Mouse (Mus musculus): ENCODE results near the gene Gm17509.
"Not testable (repeated sequence)": the region's sequence is repeated elsewhere in the genome, so short reads cannot be mapped to it uniquely, and the experiment has no call there.

The Gm17509 gene

DNA sequence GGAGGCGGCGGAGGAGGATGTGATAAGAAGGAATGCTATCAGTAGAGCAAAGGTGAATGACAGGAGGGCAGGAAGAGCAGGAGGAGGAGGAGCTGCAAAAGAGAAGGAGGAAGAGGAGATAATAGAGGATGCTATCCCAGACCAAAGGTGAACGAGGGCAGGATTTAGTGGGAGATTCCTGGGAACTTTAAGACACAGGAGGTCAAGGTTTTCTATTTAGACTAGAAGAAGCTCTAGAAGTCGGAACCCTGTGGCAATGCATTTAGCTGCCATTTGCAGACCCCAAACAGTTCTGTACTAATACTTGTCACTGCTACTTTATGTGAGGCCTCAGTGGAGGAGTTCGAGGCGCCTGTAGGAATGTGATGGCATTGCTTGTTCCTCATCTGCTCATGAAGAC, 12.6 kb downstream of the Gm17509 start, which contains the start of gene Emb:
TSS of gene Emb (plus strand) at position 301 of the 400 bp plus-strand sequence.
- no peak for DNase-seq (ENCODE audit: extremely low read depth, low read depth, low spot score)

DNA sequence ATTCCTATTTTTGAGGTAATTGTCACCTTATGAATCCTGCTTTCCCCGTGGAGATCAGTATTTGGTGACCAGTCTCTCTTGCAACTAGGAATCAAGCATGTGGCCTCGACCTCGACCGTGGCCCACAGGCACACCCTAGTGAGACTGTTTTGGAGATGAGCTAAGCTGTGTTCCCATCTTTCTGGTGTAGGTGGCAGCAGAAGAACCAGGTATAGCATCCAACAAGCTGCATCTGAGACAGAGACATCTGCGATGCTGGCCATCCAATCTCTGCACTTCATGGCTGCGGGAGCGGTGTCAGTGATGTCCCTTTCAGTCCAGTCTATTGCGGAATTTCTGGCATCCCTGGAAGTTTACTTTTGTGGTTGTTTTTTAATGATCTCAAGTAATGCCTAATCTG, 14.8 kb downstream of the Gm17509 start:
- no peak for DNase-seq (ENCODE audit: extremely low read depth, low read depth, low spot score)

DNA sequence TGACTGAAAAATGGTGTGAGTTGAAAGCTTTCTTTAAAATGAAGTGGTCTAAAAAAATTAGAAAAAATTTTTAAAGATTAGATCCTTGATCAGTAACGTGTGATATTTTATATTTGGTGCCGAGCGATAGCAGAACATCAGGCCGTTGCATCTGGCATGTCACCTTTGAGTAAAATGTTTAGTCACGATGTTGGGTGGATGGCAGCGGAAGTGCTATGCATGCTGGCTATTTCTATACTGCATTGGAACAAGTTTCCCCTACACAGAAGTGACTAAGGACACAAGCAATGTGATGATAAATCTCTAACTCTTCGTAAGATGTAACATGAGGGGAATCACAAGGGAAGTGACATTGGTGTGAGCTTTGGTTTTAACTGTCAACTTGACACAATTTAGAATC, 16.2 kb downstream of the Gm17509 start:
- DNase-seq (ENCODE audit: extremely low read depth, low read depth, low spot score) = no peak

DNA sequence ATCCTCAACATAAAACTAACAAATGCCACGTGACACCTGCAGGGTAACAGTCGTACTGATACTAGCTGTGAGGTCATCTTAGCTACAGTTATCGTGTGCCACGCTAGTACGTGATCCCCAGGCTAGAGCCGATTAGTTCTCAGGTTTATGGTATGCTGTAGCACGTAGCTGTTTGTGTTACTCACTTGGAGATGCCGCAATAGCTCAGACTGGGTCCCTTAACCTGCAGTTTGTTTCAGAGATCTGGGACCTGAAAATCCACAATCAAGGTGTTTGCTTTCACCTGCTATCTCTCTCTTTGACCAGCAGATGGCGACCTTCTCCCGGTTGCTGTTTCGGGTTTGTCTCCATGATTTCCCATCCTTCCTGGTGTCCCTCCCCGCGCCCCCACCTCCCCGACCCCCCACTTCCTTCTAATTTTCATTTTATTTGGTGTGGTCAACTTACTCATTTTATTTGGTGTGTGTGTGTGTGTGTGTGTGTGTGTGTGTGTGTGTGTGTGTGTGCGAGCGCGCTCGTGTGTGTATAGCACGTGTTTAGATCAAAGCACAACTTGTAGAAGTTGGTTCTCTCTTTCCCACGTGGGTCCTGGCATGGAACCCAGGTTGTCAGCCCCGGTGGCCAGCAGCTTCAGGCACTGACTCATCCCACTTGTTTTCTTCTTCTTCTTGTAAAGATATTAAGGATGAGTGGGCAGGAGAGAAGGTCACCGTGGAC, 18.0 kb downstream of the Gm17509 start:
- no peak for DNase-seq (ENCODE audit: extremely low read depth, low read depth, low spot score)

DNA sequence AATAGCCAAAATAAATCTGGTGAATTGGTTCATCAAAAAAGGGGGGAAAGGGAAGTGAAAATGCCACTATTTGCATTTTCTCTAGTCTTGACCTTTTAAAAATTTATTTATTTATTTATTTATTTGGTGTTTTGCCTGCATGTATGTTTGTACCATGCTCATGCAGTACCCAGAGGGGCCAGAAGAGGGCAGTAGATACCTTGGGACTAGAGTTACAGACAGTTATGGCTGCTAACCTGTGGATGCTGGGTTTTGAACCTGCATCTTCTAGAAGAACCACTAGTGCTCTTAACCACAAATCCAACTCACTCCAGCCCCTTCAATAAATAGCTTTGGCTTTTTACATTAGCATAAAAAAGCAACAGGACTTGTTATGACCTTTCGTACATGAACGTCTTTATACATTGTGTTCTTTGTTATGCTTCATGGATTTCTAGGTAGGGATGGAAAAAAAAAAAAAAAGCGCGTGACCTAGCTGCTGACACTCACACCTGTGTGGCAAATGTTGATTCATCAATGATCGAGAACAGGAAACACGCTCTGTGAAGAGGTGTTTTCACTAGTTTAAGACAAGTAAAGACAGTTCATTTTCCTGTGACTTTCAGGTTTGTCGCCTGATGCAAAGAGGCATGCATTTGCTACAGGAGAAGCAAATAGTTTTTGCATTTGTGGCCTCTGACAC, 22.3 kb downstream of the Gm17509 start:
- DNase-seq (ENCODE audit: extremely low read depth, low read depth, low spot score) = no peak

DNA sequence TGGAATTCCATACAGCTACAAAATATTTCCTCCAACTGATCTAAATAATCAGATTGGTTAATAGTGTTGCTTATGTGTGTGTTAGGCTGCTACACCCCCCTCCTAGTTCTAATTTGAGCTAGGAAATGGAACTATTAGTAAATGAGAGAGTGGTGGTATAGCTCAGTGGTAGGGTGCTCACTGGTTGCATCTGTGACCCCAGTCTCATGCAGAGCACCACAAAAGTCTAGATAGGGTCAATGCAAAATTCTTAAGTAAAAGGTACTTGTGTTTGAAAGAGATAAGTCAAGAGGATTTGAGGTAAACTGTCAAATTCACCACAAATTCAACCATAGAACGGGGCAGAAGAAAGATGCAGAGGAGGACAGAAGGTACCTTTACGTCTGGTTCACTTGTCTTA, 23.2 kb downstream of the Gm17509 start:
- DNase-seq (ENCODE audit: extremely low read depth, low read depth, low spot score) = no peak

DNA sequence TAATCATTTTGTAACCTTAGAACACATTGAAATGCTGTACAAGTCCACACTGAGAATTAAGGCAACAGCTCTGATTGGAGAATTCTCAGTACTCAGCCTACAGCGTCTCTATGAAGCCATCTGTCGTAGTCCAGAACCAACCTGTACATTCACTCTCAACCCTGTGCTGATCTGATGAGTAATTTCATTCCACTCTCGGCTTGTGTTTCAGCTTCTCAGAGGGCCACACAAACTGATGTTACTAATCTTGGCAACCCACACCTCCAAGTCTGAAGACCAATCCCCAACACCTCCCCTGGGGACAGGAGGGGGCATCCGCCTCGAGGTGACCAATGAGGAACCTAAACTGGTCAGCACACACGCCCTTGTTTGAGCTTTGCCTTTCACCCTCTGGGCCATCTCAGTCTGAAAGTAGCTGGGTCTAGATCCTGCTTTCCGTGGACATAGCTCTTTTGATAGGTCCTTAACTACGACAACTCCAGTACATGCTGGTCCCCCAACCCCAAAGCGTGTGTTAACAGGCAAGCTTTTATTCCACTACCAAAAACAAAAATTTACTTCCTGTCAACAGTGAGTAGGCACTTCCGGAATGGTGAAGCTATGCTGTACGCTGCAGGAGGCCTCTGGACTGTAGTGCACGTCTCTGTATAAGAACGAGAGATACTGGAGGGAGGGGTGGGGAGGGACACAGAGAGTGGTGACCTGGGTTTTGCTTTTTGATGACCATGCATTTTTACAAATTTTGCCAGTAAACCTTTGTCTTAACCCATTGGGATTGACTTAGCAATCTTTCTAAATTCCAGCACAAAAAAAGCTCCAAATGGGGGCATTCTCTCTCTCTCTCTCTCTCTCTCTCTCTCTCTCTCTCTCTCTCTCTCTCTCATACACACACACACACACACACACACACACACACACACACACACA, 25.0 kb downstream of the Gm17509 start:
- DNase-seq (ENCODE audit: extremely low read depth, low read depth, low spot score) = no peak

DNA sequence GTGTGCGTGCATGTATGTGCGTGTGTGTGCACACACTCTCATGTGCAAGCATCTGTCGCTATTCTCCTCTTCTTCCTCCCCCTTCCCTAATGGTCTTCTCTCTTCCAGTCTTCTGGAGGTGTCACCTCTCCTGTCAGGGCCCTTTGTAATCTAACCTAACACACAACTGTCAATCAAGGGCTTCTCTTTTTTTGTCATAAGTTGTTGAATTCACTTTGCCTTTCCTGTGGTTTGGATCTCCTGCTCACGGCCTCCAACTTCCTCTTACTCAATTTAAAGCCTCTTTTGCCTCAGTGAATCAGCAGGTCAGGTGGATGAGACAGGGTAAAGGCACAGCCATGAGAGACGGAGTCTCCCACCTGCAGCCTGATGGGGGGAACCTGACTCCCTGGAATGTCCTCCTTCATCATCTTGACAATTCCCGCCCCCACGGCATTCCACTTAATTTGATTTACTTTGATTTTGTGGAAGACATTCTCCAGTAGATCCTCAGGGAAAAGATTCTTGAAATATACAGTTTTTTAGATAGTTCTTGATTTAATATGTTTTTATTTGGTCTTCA, 27.4 kb downstream of the Gm17509 start:
- no peak for DNase-seq (ENCODE audit: extremely low read depth, low read depth, low spot score)

DNA sequence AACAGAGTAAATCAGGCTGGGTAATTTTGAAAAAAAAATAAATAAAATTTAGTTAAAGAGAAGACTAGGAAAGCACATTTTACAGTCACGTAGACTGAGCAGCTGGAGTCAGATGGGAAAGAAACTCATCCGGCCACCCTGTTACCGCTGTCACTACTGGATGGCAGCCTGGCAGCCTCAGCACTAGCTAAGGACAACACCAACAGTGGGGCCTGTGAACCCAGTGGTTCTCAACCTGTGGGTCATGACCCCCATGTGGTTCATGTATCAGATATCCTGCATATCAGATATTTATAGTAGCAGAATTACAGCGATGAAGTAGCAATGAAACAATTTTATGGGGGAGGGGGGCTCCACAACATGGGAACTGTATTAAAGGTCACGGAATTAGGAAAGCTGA, 28.7 kb downstream of the Gm17509 start:
- DNase-seq (ENCODE audit: extremely low read depth, low read depth, low spot score) = no peak

DNA sequence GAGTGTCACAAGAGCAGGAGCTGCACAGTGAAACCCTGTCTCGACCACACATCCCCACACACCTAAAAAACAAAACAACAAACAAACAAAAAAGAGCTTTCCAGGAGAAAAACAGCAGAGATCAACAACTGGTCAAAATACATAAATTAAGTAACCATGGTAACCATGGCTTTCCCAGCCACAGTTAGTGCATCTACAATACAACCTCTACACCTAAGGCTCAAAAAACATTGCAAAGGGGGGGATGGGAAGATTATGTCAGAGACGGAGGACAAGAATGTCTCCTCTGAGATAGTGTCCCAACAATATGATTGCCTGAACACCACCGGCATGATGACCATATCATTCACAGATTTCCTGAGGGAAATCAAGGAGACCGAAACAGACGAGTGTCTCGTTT, 35.5 kb downstream of the Gm17509 start:
- DNase-seq (ENCODE audit: extremely low read depth, low read depth, low spot score) = no peak

DNA sequence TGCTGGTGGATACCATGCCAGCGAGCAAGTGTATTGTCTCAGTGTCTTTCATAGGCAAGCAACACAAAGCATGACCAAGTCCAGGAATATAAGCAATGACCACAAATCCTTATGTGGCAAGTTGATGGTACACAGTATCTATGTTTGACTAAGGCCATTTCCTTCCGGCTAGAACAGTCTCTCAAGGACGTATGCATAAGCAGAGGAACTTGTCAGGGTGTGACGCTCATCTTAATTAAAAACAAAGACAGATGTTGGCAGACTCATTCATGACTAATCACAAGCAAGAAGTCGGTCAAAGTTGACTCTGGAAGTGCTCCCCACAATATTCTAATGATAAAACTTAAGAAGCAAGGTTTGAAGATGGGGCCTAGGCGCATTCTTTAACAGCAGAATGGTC, 37.6 kb downstream of the Gm17509 start:
- DNase-seq (ENCODE audit: extremely low read depth, low read depth, low spot score) = no peak

DNA sequence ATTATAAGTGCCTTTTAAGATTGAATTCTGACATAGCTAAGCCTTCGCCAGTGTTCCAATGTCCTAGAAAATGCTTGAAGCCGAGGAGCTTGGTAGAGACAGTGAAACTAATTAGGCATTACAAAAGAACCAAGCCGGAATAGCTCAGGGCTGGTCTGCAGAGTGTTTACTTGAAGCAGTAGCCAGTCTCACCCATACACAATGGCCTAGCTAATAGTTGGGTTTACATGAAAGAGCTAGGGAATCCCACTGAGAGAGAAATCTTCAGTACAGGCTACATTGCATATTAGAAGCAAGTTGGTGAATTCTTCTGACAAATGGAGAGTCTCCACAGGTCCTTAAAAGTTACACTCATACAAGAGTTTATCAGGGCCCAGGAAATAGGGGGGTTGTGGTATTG, 40.0 kb downstream of the Gm17509 start:
- not testable (repeated sequence) for DNase-seq (ENCODE audit: extremely low read depth, low read depth, low spot score)
